Mouse (Mus musculus) bone marrow, adult 2 months (tissue): ENCODE measurements around the gene Slc16a3. TPM values are rescaled to one million over a fixed set of nuclear protein-coding genes. Genes with fewer than 3 reads are reported as not detected.

Source experiments
- H3K27ac ChIP-seq: fragments of 200-500 bp; 2 replicates; pipeline ENCODE4 v1.5.1; 2012; ENCODE audit warnings: low read depth, mild to moderate bottlenecking, control low read depth, inconsistent platforms, low read length; ENCODE audit not compliant: control insufficient read depth, poor library complexity, insufficient read depth
- H3K4me1 ChIP-seq: fragments of 200-500 bp; 2 replicates; pipeline ENCODE4 v1.6.1; 2011; ENCODE audit warnings: low read length; ENCODE audit not compliant: control insufficient read depth, insufficient read depth
- H3K4me3 ChIP-seq: fragments of 200-500 bp; replicated peaks from 2 replicates; pipeline ENCODE3; 2011; ENCODE audit warnings: mild to moderate bottlenecking, low read depth, low read length, control low read depth; ENCODE audit not compliant: control insufficient read depth
- CTCF ChIP-seq: fragments of 200-500 bp; IDR thresholded peaks from 2 replicates; pipeline ENCODE4 v1.5.1; 2011; ENCODE audit warnings: low read length, control low read depth; ENCODE audit not compliant: control insufficient read depth, insufficient read depth
- POLR2A ChIP-seq: fragments of 200-500 bp; IDR thresholded peaks from 2 replicates; pipeline ENCODE4 v1.6.1; 2011; ENCODE audit warnings: low read depth, mild to moderate bottlenecking, control low read depth, low read length, borderline replicate concordance; ENCODE audit not compliant: control insufficient read depth
- WGBS: fragments of 180-500 bp; shearing (Covaris S2); methylation state at CpG from one replicate; pipeline ENCODE4 v1.1.7; 2018; 5-methylcytosine and 5-hydroxymethylcytosine counted together
- polyA plus RNA-seq: library from polyadenylated mRNA; stranded (reverse); fragments of >200 nt; gene quantifications from 2 replicates; pipeline ENCODE4 v1.2.4, GENCODE M21; 2011; ENCODE audit warnings: low replicate concordance; ENCODE audit not compliant: missing spikeins, insufficient read depth, insufficient read length

Gene Slc16a3
- polyA plus RNA-seq, 1 experiment = 50.1 TPM

DNA sequence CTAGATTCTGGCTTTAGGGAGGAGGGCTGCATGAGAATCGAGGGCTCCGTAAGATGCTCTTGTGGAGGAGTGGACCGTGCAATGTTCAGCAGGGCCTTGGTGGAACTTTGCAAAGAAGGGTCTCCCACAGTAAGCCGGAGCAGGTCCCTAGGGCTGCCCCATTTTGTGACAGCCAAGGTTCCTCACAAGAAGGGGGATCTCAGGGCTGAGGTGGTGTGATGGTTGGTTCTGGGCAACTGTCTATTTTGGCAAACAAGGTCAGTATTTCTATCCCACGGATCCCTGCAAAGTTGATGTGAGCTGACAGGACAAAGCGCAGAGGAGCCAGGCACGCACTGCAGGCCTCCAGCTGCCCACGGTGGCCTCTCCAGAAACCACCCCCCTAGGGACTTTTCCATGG is 3.0 kb downstream of the Slc16a3 start:
- no peak for TF ChIP-seq CTCF
- no peak for TF ChIP-seq POLR2A
- Histone ChIP-seq H3K4me3 (peak overlapping the region; percentile 47), H3K27ac (peak overlapping the region; percentile 27), H3K4me1 (peaks cover 5% of the 10 kb centered on the region; the same call in 1 of the 2 replicates)
- WGBS = 54% methylated on average over 8 of the region's 8 CpGs

DNA sequence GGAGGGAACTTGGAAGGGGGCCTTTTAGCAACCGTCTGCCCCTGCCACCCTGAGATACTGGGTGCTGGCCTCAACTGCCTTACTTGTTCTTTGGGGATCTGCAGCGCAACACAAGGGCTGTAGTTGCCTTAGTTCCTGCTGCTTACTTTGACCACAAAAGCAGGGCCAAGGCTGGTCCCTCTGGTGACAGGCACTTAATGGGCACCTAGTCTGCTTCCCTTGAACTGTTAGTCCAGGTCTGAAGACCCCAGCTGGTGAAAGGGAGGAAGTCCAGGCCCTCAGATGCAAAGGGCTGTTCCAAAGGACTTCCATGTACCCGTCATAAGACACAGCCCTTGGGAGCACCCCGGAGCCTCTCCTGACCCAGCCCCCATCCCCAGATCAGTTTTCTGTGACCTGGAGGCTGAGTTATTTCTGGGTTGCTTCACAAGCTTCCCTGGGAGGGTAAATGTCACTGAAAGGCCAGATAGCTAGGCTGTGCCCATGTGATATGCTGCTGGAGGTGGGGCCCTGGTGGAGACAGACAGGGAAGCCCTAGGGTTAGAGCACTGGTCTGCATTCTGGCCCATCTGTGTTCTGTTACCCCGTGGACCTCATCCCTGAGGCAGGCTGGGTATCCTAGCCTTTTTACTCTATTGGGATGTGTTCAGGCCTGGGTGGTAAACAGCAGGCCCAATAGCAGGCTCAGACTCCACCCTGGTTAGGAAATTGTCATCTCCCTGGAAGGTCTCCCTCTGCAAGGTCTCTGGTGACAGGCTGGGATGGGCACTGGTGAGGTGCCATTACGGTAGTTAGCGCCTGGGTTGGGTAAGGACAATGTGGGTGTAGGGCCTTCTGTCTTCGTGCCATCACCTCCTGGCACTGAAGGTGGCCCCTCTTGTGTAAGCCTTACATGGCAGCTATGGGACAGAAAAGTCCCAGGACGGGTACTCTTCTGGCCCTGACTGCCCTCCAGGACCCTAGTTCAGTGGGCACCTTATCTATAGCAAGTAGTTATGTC is 3.8 kb downstream of the Slc16a3 start:
- 70% methylated on average over 9 of the region's 9 CpGs for WGBS
- H3K27ac ChIP-seq = peak overlapping the region; percentile 27
- no peak overlapping the region for H3K4me3 ChIP-seq
- TF ChIP-seq POLR2A (no peak), CTCF (no peak)
- peaks cover 5% of the 10 kb centered on the region; the same call in 1 of the 2 replicates for H3K4me1 ChIP-seq

DNA sequence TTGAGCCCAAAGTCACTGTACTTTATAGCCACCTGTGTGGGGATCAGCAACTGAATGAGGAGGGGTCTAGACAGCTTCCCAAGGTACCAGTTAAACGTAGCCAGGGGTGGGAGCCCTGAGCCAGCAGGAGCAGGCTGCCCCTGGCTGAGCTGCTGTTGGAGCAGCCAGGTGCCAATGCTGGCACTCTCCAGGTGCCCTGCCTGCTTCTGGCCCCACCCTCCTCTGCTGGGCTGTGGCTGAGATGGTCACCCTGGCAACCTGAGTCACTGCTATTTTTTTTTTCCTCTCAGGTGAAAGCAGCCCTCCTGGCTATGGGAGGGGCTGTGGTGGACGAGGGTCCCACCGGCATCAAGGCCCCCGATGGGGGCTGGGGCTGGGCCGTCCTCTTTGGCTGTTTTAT is 6.7 kb downstream of the Slc16a3 start:
- no peak overlapping the region for H3K4me3 ChIP-seq
- whole genome bisulfite sequencing = 80% methylated on average over 5 of the region's 5 CpGs
- no peak for TF ChIP-seq CTCF
- TF ChIP-seq POLR2A = no peak
- no peak overlapping the region for H3K27ac ChIP-seq
- peaks cover 4% of the 10 kb centered on the region; the same call in 1 of the 2 replicates for H3K4me1 ChIP-seq

DNA sequence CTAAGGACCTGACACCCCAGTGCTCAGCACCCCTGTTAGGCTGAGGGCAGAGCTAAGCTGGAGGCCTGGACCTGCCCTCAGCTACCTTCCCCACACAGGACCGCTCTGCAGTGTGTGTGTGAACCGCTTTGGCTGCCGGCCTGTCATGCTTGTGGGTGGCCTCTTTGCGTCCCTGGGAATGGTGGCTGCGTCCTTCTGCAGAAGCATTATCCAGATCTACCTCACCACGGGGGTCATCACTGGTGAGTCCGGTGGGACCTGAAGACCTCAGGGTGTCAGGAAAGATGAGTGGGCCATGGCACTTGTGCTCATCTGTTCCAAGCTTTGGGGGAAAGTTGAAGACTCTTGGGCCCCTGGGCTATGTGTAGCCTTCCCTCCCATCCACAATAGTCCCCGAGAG is 7.4 kb downstream of the Slc16a3 start:
- Histone ChIP-seq H3K4me1 (peaks cover 4% of the 10 kb centered on the region), H3K27ac (no peak overlapping the region), H3K4me3 (no peak overlapping the region)
- TF ChIP-seq POLR2A (no peak), CTCF (no peak)
- WGBS = 91% methylated on average over 8 of the region's 8 CpGs

DNA sequence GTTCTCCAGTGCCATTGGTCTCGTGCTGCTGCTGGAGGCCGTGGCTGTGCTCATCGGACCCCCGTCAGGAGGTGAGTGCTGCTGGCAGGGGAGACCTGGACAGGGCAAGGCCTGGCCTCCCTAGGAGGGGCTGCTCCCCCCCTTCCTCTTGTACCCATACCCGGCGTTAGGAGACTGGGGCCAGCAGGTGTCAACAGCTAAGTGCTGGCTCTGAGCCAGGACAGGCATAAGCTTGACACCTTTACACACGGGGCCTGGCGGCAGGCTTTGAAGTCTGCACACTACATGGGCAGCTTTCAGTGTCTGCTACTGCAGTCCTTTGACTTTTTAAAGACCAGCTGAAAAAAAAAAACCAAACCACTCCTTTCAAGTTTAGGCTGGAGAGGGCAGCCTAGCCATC is 8.8 kb downstream of the Slc16a3 start:
- no peak overlapping the region for H3K4me3 ChIP-seq
- H3K4me1 ChIP-seq = peaks cover 4% of the 10 kb centered on the region
- H3K27ac ChIP-seq = no peak overlapping the region
- 82% methylated on average over 8 of the region's 8 CpGs for WGBS
- no peak for TF ChIP-seq POLR2A

DNA sequence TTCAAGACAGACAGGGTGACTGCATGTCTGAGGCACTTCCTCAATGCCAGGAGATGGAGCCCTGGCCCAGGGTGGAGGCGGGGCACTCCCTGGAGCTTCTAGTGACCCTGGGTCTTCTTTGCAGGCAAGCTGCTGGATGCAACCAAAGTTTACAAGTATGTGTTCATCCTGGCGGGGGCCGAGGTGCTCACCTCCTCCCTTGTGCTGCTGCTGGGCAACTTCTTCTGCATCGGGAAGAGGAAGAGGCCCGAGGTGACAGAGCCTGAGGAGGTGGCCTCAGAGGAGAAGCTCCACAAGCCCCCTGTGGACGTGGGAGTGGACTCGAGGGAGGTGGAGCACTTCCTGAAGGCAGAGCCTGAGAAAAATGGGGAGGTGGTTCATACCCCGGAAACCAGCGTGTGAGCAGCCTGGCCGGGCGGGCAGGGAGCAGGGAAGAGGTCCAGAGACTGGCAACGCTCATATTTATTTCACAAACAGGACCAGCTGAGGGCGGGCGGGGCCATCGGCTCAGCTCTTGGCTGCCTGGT is 9.5 kb downstream of the Slc16a3 start:
- TF ChIP-seq POLR2A (no peak), CTCF (no peak)
- WGBS = 38% methylated on average over 15 of the region's 15 CpGs
- no peak overlapping the region for H3K4me3 ChIP-seq
- peak overlapping the region; percentile 55 for H3K27ac ChIP-seq
- peaks cover 2% of the 10 kb centered on the region for H3K4me1 ChIP-seq

DNA sequence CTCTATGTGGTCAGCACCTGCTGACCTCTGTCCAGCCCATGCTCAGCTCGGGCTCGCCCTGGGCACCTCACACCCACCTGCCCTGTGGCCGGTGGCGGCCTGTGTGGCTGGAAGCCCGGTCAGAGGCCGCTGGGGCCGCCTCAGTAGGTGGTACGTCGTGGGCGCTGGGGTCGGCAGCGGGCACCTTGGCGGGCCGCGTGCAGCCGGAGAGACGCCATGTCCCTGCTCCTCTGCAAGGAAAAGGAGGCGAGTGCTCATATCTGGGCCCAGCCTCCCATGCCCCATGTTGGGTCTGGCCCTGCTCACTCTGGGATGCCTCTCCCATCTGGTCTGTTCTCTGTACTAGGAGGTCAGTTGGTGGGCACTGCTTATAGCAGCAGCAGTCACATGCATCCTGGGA is 10.8 kb downstream of the Slc16a3 start:
- H3K4me1 ChIP-seq = peaks cover 2% of the 10 kb centered on the region
- WGBS = 95% methylated on average over 18 of the region's 18 CpGs
- no peak for TF ChIP-seq CTCF
- no peak; the same call in 1 of the 2 replicates for TF ChIP-seq POLR2A
- H3K27ac ChIP-seq = no peak overlapping the region
- no peak overlapping the region for H3K4me3 ChIP-seq

DNA sequence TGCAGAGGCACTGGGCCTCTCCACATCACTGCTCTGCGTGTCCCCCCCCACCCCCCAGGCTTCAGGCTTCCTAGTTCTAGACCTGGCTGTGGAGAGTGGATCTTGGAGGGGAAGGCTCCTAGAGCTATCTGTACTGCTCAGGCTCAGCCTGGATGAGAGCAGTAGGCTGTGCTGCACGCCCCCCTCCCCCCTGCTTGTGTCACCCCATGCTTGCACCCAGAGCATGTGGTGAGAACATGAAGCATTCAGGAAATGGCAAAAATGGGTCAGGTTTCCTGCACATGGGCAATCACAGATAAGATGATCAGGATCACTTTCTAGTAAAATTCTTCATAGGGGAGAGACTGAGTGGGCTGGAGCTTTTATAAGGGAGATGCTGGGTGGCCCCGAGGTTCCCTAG is 11.3 kb downstream of the Slc16a3 start:
- H3K27ac ChIP-seq = no peak overlapping the region
- H3K4me1 ChIP-seq = peaks cover 2% of the 10 kb centered on the region
- H3K4me3 ChIP-seq = no peak overlapping the region
- no peak for TF ChIP-seq POLR2A
- TF ChIP-seq CTCF = no peak
- WGBS = 51% methylated on average over 3 of the region's 3 CpGs

DNA sequence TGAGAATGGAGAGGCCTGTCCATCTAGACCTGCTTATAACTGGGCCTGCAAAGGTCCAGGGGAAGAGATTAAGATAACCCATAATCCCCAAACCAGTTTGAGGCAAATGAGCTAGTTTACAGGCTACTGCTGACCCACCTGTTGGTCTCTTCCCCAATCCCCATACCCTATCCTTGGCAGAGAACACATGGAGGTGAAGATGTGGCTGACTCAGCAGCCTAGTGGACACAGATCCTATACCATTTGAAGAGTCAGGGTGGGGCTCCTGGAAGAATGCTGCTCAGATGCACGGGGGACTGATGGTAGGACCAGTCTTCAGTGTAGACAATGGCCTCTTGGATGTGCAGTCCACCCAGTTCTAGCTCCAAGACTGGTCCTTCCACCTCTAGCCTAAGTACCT is 12.0 kb downstream of the Slc16a3 start:
- H3K27ac ChIP-seq = no peak overlapping the region
- H3K4me3 ChIP-seq = no peak overlapping the region
- 86% methylated on average over 1 of the region's 1 CpGs for WGBS
- TF ChIP-seq CTCF (no peak), POLR2A (no peak)
- H3K4me1 ChIP-seq = peaks cover 2% of the 10 kb centered on the region
